Mouse (Mus musculus) limb, embryonic 10.5 days (tissue): Measurements from ENCODE around the gene Zfp518a. TPM values are rescaled to one million over a fixed set of nuclear protein-coding genes. Genes with fewer than 3 reads are reported as not detected.

ENCODE experiments used
- DNase-seq: peaks from one replicate; pipeline ENCODE4 v3.0.0-alpha.2; 2017; ENCODE audit warnings: low spot score
- H3K27ac ChIP-seq: fragments of 300-500 bp; sonication (generic); 2 replicates; pipeline ENCODE4 v1.5.1; 2016; ENCODE audit warnings: mild to moderate bottlenecking
- H3K27me3 ChIP-seq: fragments of 300-500 bp; sonication (generic); 2 replicates; pipeline ENCODE4 v1.6.1; 2016; ENCODE audit warnings: low read depth, mild to moderate bottlenecking; ENCODE audit not compliant: poor library complexity, severe bottlenecking
- H3K36me3 ChIP-seq: fragments of 300-500 bp; sonication (generic); 2 replicates; pipeline ENCODE4 v1.6.1; 2016; ENCODE audit warnings: mild to moderate bottlenecking, moderate library complexity
- H3K4me1 ChIP-seq: fragments of 300-500 bp; sonication (generic); 2 replicates; pipeline ENCODE4 v1.6.1; 2016
- H3K4me3 ChIP-seq: fragments of 300-500 bp; sonication (generic); 2 replicates; pipeline ENCODE4 v1.5.1; 2016; ENCODE audit warnings: mild to moderate bottlenecking, moderate library complexity
- H3K9me3 ChIP-seq: fragments of 300-500 bp; sonication (generic); replicated peaks from 2 replicates; pipeline ENCODE4 v1.6.1; 2016; ENCODE audit warnings: mild to moderate bottlenecking
- whole genome bisulfite sequencing: fragments of 180-500 bp; shearing (Covaris S2); methylation state at CpG from one replicate; pipeline ENCODE4 v1.1.7; 2016; 5-methylcytosine and 5-hydroxymethylcytosine counted together
- microRNA-seq: library from miRNA; unstranded; fragments of <30 nt; microRNA quantifications from one replicate; pipeline ENCODE4, GENCODE M21; 2017
- polyA plus RNA-seq: library from polyadenylated mRNA; unstranded; fragments of >200 nt; fragmentation: Nextera tagmentation; extraction: Ambion mirVana; gene quantifications from 2 replicates; pipeline ENCODE4 v1.2.1, GENCODE M21; 2016

Zfp518a gene
- polyA plus RNA-seq, 1 experiment from 2014 or later, result 12.7 TPM

- no peak overlapping the region for H3K27ac ChIP-seq
- no peaks in the 10 kb centered on the region for H3K27me3 ChIP-seq
- H3K36me3 ChIP-seq, result no peaks in the 10 kb centered on the region
- 47% methylated on average over 8 of the region's 8 CpGs for WGBS
- H3K9me3 ChIP-seq, result no peaks in the 10 kb centered on the region
- H3K4me1 ChIP-seq, result peaks cover 5% of the 10 kb centered on the region; the same call in 1 of the 2 replicates
- H3K4me3 ChIP-seq, result no peak overlapping the region
- no peak for DNase-seq
These were observed 40.9 kb downstream of the Zfp518a start for GRCm38 (mm10) chr19:40935376-40935775.

- Histone ChIP-seq H3K36me3 (no peaks in the 10 kb centered on the region), H3K27ac (no peak overlapping the region), H3K4me3 (no peak overlapping the region), H3K27me3 (no peaks in the 10 kb centered on the region), H3K9me3 (no peaks in the 10 kb centered on the region), H3K4me1 (peaks cover 5% of the 10 kb centered on the region; the same call in 1 of the 2 replicates)
- WGBS, result 61% methylated on average over 5 of the region's 5 CpGs
- DNase-seq, result no peak
These were observed 41.5 kb downstream of the Zfp518a start for GRCm38 (mm10) chr19:40936038-40936437.

GRCm38 (mm10) chr19:40943552-40943951 is 49.0 kb downstream of the Zfp518a start:
- DNase-seq, result no peak
- Histone ChIP-seq H3K36me3 (no peaks in the 10 kb centered on the region), H3K27ac (no peak overlapping the region), H3K4me1 (no peaks in the 10 kb centered on the region), H3K9me3 (no peaks in the 10 kb centered on the region), H3K27me3 (no peaks in the 10 kb centered on the region), H3K4me3 (no peak overlapping the region)
- WGBS, result 95% methylated on average over 7 of the region's 7 CpGs

- Histone ChIP-seq H3K9me3 (no peaks in the 10 kb centered on the region), H3K36me3 (no peaks in the 10 kb centered on the region), H3K27me3 (no peaks in the 10 kb centered on the region), H3K27ac (no peak overlapping the region), H3K4me1 (no peaks in the 10 kb centered on the region), H3K4me3 (no peak overlapping the region)
- DNase-seq, result no peak
- WGBS, result 85% methylated on average over 4 of the region's 4 CpGs
These were observed 52.6 kb downstream of the Zfp518a start for GRCm38 (mm10) chr19:40946937-40947577.

GRCm38 (mm10) chr19:40958981-40959380 is 64.5 kb downstream of the Zfp518a start:
- H3K36me3 ChIP-seq, result no peaks in the 10 kb centered on the region
- H3K27me3 ChIP-seq, result no peaks in the 10 kb centered on the region
- H3K4me1 ChIP-seq, result no peaks in the 10 kb centered on the region
- DNase-seq, result no peak
- H3K4me3 ChIP-seq, result no peak overlapping the region
- no peaks in the 10 kb centered on the region for H3K9me3 ChIP-seq
- H3K27ac ChIP-seq, result no peak overlapping the region
- WGBS, result 42% methylated on average over 1 of the region's 1 CpGs

- Histone ChIP-seq H3K4me1 (no peaks in the 10 kb centered on the region), H3K36me3 (no peaks in the 10 kb centered on the region), H3K27ac (no peak overlapping the region), H3K9me3 (no peaks in the 10 kb centered on the region), H3K27me3 (no peaks in the 10 kb centered on the region), H3K4me3 (no peak overlapping the region)
- 51% methylated on average over 12 of the region's 12 CpGs for WGBS
- peak; percentile 67 for DNase-seq
These were observed 68.5 kb downstream of the Zfp518a start for GRCm38 (mm10) chr19:40962988-40963387.

GRCm38 (mm10) chr19:40964367-40964891 is 69.9 kb downstream of the Zfp518a start:
- 89% methylated on average over 3 of the region's 3 CpGs for WGBS
- DNase-seq, result no peak
- H3K4me3 ChIP-seq, result no peak overlapping the region
- H3K27ac ChIP-seq, result no peak overlapping the region
- H3K27me3 ChIP-seq, result no peaks in the 10 kb centered on the region
- H3K9me3 ChIP-seq, result no peaks in the 10 kb centered on the region
- no peaks in the 10 kb centered on the region for H3K36me3 ChIP-seq
- no peaks in the 10 kb centered on the region for H3K4me1 ChIP-seq

- H3K4me1 ChIP-seq, result no peaks in the 10 kb centered on the region
- H3K9me3 ChIP-seq, result no peaks in the 10 kb centered on the region
- no peaks in the 10 kb centered on the region for H3K27me3 ChIP-seq
- H3K4me3 ChIP-seq, result no peak overlapping the region
- no peaks in the 10 kb centered on the region for H3K36me3 ChIP-seq
- no peak overlapping the region for H3K27ac ChIP-seq
- DNase-seq, result no peak
- WGBS, result 83% methylated on average over 6 of the region's 6 CpGs
These were observed 70.7 kb downstream of the Zfp518a start for GRCm38 (mm10) chr19:40964936-40965850.

Small RNA genes lying within 50 kb of the gene (microRNA-seq; reads per million reads assigned to microRNA genes)
- gene Mir8092, result 1.2 reads per million

Other genes starting within 250 kb of the Zfp518a start
- gene Cc2d2b, start 146.0 kb upstream of the Zfp518a start, polyA plus RNA-seq, result 0.29 and 0.64 TPM in 2 replicates
- gene Ccnj, start 63.4 kb upstream of the Zfp518a start, polyA plus RNA-seq, result 35.6 and 36.9 TPM in 2 replicates
- gene Blnk, start 99.8 kb downstream of the Zfp518a start, polyA plus RNA-seq, result 0.45 and 0.93 TPM in 2 replicates
- gene Dntt, start 134.6 kb downstream of the Zfp518a start, polyA plus RNA-seq, result not detected in 2 replicates
- not detected in 2 replicates for gene Opalin, start 182.4 kb downstream of the Zfp518a start, polyA plus RNA-seq